Mouse (Mus musculus): ENCODE measurements at regions not wholly inside any gene's neighbourhood (a gene's known extent, or its start where the extent isn't known, plus 50 kb on each side); places are given as distances from the start of the nearest gene placed in this dataset.
A peak's percentile ranks its signal among the peaks of the same experiment; 100 is the strongest.

GRCm38 (mm10) chr5:44319626-44320025 lies 93.2 kb upstream of the Tapt1 start:
- Histone ChIP-seq H3K27ac (no peak overlapping the region), H3K9ac (replicated peaks) (no peak overlapping the region), H3K36me3 (no peaks in the 10 kb centered on the region), H3K4me2 (replicated peaks) (no peak overlapping the region), H3K4me1 (replicated peaks) (no peaks in the 10 kb centered on the region), H3K27me3 (no peaks in the 10 kb centered on the region), H3K9me3 (no peaks in the 10 kb centered on the region), H3K4me3 (replicated peaks) (no peak overlapping the region)
- no peak for ATAC-seq
- WGBS = 97% methylated on average over 1 of the region's 1 CpGs

- no peak for ATAC-seq
- Histone ChIP-seq H3K9me3 (no peaks in the 10 kb centered on the region), H3K27me3 (no peaks in the 10 kb centered on the region), H3K4me1 (replicated peaks) (peaks cover 8% of the 10 kb centered on the region; the same call in 1 of the 2 replicates), H3K4me3 (replicated peaks) (no peak overlapping the region), H3K36me3 (no peaks in the 10 kb centered on the region), H3K27ac (no peak overlapping the region), H3K9ac (replicated peaks) (no peak overlapping the region), H3K4me2 (replicated peaks) (peak overlapping the region; percentile 6; the same call in 1 of the 2 replicates)
- 15% methylated on average over 16 of the region's 16 CpGs for WGBS
Measured at GRCm38 (mm10) chr5:44306769-44307557, 80.5 kb upstream of the Tapt1 start.

- peak; percentile 83 for ATAC-seq
Measured at GRCm38 (mm10) chr5:44303886-44304855, 77.7 kb upstream of the Tapt1 start.

GRCm38 (mm10) chr5:44284384-44284783 lies 58.0 kb upstream of the Tapt1 start:
- 11% methylated on average over 5 of the region's 5 CpGs for WGBS
- ATAC-seq = peak; percentile 82
- Histone ChIP-seq H3K4me2 (replicated peaks) (no peak overlapping the region), H3K4me1 (replicated peaks) (no peaks in the 10 kb centered on the region), H3K9ac (replicated peaks) (no peak overlapping the region), H3K27ac (no peak overlapping the region), H3K27me3 (no peaks in the 10 kb centered on the region), H3K9me3 (no peaks in the 10 kb centered on the region), H3K4me3 (replicated peaks) (no peak overlapping the region), H3K36me3 (no peaks in the 10 kb centered on the region)

More at GRCm38 (mm10) chr5:44303886-44304855, 77.7 kb upstream of the Tapt1 start:
- H3K4me3 ChIP-seq (replicated peaks) = no peak overlapping the region
- H3K9me3 ChIP-seq = no peaks in the 10 kb centered on the region
- H3K27ac ChIP-seq = peak overlapping the region; percentile 52
- H3K4me2 ChIP-seq (replicated peaks) = peak overlapping the region; percentile 27; the same call in 1 of the 2 replicates
- WGBS = 35% methylated on average over 14 of the region's 14 CpGs
- peaks cover 8% of the 10 kb centered on the region; the same call in 1 of the 2 replicates for H3K4me1 ChIP-seq (replicated peaks)
- H3K9ac ChIP-seq (replicated peaks) = no peak overlapping the region
- no peaks in the 10 kb centered on the region for H3K36me3 ChIP-seq
- H3K27me3 ChIP-seq = no peaks in the 10 kb centered on the region
